In genomic region chr11:63990759-63991158, GRCm38 (mm10) we compare ENCODE assay signal across 26 mouse cellular contexts.
"Had no signal": no experiment of that assay in that cellular context is flagged by ENCODE, and none has a peak within 500 bp of the region (broad histone marks: within the 10 kb centered on the region; RNA-seq: fewer than 3 reads in every experiment).

No protein-coding gene starts in this region.

- H3K9me3 ChIP-seq: heart, embryonic 13.5 days; heart, embryonic 15.5 days; hindbrain, embryonic 12.5 days; intestine, embryonic 15.5 days; limb, embryonic 12.5 days had no signal

- ATAC-seq: forebrain, postnatal 0 days; hindbrain, embryonic 16.5 days; inflammation-experienced regulatory T-cells, adult 6 months; intestine, embryonic 15.5 days; intestine, postnatal 0 days had no signal

- H3K27me3 ChIP-seq: heart, embryonic 13.5 days; heart, embryonic 15.5 days; hindbrain, embryonic 12.5 days; intestine, embryonic 15.5 days; limb, embryonic 12.5 days had no signal

- H3K36me3 ChIP-seq: heart, embryonic 13.5 days; hindbrain, embryonic 12.5 days; intestine, embryonic 15.5 days; limb, embryonic 12.5 days had no signal

- H3K4me3 ChIP-seq: heart, embryonic 13.5 days; heart, embryonic 15.5 days; hindbrain, embryonic 12.5 days; intestine, embryonic 15.5 days; layer of hippocampus, adult 2 months; limb, embryonic 12.5 days had no signal

- H3K9ac ChIP-seq: forebrain, postnatal 0 days; heart, embryonic 13.5 days; heart, embryonic 15.5 days; hindbrain, embryonic 12.5 days; hindbrain, embryonic 14.5 days; intestine, embryonic 15.5 days; limb, embryonic 12.5 days had no signal

- DNase-seq: forebrain, postnatal 0 days; gastrocnemius, postnatal 10 days; gastrocnemius, postnatal 25 days; heart, adult 18-20 months; heart, postnatal 14 days; heart, postnatal 36 days; kidney, adult 18-20 months; kidney, adult 8-10 months; kidney, postnatal 10 days; kidney, postnatal 25 days; kidney, postnatal 4 days; layer of hippocampus, postnatal 36 days; left cerebral cortex, postnatal 4 days; liver had no signal

- H3K4me2 ChIP-seq: heart, embryonic 11.5 days; heart, embryonic 13.5 days; heart, embryonic 15.5 days; hindbrain, embryonic 12.5 days; hindbrain, embryonic 14.5 days; intestine, embryonic 15.5 days; limb, embryonic 12.5 days; liver, embryonic 11.5 days had no signal

- H3K27ac ChIP-seq: heart, embryonic 13.5 days; heart, embryonic 15.5 days; hindbrain, embryonic 12.5 days; hindbrain, embryonic 14.5 days; intestine, embryonic 15.5 days; layer of hippocampus, adult 2 months; limb, embryonic 12.5 days had no signal

- H3K4me1 ChIP-seq: hindbrain, embryonic 12.5 days; intestine, embryonic 15.5 days; limb, embryonic 12.5 days had no signal
